Mouse (Mus musculus): ENCODE data around the gene Taf1.

The Taf1 gene

DNA sequence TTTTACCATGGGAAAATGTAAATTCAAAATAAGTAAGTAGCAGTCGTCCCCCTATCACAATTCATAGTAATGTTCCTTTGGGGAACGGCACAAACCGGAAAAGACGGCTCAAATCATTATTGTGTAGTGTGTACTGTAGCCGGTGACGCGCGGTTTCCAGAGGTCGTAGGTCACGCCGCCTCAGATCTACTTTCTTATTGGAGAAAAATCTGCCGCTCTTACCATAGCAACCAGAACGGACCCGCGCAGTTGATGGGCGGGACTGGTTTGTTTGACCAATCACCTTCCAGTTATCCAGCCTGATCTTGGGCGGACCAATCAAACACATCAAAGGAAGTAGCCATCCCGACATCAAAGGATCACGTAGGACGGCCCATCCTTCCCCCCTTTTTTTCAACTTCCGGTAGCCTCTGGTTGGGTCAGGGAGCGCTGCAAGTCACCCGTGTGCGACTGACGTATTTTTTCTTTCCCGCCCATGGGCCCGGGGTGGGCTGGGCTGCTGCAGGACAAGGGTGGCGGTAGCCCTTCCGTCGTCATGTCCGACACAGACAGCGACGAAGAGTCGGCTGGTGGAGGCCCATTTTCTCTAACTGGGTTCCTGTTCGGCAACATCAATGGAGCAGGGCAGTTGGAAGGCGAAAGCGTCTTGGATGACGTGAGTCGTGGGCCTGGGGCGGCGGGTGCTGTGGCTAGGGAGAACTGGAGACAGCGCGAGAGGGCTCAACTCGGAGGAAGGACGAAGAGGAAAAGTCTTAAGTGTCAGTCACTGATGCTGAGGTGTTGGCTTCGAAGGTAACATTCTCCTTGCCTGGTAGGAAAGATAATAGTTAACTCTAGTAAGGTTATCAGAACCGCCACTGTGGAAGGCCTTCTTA is at the start of gene Taf1:
Gene Taf1, plus strand, starts transcription at position 388 of the 875 bp plus-strand sequence.
- DNase-seq, result peak; percentile 100

DNA sequence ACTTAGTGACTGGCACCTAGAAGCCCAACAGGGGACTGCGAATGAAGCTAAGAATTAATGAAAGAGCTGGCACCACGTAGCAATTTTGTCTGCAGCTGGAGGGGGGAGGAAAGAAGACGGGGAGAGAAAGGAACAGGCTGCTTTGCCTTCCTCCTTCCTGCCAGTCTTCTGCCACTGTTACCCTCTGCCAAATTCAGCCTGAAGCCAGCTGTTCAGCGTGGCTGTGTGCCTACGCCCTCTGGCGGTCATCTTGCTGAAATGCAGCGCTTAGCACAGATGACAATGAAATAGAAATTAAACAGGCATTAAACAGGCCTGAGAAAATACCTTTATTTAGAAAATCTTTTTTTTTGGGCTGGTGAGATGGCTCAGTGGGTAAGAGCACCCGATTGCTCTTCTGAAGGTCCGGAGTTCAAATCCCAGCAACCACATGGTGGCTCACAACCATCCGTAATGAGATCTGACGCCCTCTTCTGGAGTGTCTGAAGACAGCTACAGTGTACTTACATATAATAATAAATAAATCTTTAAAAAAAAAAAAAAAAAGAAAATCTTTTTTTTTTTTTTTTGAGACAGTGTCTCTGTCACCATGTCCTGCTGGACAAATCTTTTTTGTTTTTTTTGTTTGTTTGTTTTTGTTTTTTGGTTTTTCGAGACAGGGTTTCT is 45.9 kb upstream of the Taf1 start:
- DNase-seq, result peak; percentile 88

DNA sequence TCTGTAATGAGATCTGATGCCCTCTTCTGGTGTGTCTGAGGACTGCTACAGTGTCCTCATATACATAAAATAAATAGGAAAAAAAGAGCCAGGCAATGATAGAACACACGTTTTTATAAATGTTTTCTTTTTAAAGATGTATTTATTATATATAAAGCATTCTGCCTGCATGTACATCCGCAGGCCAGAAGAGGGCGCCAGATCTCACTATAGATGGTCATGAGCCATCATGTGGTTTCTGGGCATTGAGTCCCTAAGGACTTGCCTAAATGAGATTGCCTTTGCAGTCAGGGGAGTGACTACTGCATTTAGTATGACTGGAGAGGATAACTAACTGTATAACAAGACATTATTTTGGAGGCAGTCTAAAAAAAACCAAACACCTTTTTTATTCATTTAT is 27.9 kb upstream of the Taf1 start:
- no peak for DNase-seq

DNA sequence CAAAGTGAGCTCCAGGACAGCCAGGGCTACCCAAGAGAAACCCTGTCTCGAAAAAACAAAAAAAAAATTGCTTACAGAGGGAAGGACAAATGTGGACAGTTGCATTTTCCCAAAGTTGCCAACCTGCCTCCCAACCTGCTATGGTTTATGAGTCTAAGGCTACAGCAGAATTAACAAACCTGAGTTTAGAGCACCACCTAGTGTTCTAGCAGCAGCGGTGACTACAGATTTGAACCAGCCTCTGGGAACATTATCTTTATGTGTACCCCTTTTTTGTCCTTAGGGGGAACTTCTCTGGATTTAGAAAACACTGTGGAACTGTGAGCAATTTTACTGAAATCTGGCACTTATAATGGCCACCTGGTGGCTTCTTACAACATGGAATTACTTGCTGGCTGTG is 16.8 kb upstream of the Taf1 start:
- no peak for DNase-seq

GRCm38 (mm10) chrX:101518006-101518405 is 14.5 kb upstream of the Taf1 start:
- no peak for DNase-seq

- peak; percentile 92 for DNase-seq
Observed at GRCm38 (mm10) chrX:101522027-101522426, 10.5 kb upstream of the Taf1 start.

GRCm38 (mm10) chrX:101527356-101527755 is 5.2 kb upstream of the Taf1 start:
- peak; percentile 92 for DNase-seq

DNA sequence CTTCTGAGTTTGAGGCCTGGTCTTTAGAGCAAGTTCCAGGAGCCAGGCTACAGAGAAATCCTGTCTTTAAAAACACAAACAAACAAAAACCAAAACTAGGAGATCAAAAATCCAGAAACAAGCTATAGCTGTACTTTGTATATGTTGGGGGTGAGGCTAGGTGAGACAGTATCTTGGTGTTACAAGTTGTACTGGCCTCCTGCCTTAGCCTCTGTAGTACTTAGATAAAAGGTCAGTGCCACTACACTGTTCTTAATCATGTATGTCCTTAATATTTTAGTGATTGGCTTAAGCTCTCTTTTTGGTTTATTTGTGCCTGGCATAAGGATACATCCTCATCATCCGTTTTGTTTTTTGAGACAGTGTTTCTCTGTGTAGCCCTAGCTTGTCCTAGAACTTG is 52.9 kb downstream of the Taf1 start:
- no peak for DNase-seq

GRCm38 (mm10) chrX:101616183-101616582 is 83.6 kb downstream of the Taf1 start:
- DNase-seq, result no peak

- no peak for DNase-seq
Observed at GRCm38 (mm10) chrX:101617889-101618288, 85.4 kb downstream of the Taf1 start.

GRCm38 (mm10) chrX:101620317-101620716 is 87.8 kb downstream of the Taf1 start:
- peak; percentile 90 for DNase-seq

- DNase-seq, result no peak
Observed at GRCm38 (mm10) chrX:101622539-101622938, 90.0 kb downstream of the Taf1 start.

DNA sequence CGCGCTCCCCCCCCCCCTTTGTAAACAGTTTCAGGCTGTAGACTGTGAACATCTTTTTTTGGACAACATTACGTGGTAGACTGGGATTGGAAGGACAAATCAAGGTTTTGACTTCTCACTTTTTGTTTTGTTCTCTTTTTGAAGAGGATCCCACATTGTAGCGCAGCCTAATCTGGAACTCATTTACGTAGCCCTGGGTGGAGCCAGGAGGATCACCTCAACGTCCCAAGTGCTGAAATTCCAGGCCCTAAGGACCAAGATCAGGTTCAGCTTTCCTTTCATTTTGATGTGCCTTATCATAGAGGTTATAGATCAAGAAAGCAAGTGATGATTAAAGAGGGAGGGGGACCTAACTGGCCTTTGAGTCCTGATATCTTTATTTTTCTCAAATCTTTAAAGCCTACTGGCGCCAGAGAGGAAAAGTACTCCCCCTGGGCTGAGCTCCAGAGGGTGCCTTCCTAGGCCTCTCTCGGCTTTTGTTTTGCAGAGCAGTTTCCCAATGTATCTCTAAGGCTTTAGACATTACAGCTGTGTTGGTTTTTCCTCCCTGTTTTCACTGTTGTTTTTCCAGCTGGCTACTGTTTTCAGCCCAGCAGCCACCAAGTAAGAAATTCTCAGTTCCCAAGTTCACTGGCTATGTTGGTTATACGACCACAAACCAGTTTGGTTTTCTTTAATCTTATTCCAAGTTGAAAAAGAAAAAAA is 104.4 kb downstream of the Taf1 start:
- no peak for DNase-seq

DNA sequence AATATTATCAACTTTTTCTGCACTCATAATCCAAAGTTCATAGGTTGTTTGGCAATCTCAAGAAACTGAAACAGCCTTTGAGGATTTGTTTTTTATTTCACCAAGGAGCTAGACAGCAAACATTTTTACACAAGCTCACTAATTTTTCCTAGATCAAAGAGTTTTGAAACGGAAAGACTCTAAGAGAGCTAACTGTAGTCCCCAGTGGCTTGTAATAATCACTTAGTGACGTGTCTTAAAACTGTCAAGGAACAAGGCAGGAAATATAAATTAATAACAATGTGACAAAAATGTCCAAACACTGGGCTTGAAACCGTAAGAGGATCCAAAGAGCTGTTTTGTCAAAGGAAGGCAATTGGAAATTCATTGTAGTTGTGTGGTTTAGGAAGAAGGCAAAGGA is 106.3 kb downstream of the Taf1 start:
- DNase-seq, result no peak

DNA sequence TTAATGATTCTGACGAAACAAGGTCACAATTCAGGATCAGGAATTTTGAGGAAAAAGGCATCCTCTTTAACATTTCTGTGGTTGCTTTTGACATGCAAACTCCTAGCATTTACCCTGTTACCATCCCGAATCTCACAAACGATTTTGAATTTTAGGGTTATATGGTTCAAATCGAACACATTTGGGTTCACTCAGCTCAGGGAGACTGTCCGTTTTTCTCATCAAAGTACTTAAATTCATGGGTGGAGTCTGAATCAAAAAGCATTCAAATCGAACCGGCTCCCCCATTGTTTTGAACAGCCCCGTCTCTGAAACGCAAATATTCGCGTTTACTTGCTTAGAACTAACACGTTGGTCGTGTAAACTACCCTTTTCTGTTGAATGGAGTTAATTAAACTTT is 106.8 kb downstream of the Taf1 start:
- DNase-seq, result no peak

- DNase-seq, result peak; percentile 99
Observed at GRCm38 (mm10) chrX:101639741-101640166, 107.2 kb downstream of the Taf1 start, which contains the start of gene Ogt. Gene Ogt, plus strand, starts transcription at chrX:101640060.

DNA sequence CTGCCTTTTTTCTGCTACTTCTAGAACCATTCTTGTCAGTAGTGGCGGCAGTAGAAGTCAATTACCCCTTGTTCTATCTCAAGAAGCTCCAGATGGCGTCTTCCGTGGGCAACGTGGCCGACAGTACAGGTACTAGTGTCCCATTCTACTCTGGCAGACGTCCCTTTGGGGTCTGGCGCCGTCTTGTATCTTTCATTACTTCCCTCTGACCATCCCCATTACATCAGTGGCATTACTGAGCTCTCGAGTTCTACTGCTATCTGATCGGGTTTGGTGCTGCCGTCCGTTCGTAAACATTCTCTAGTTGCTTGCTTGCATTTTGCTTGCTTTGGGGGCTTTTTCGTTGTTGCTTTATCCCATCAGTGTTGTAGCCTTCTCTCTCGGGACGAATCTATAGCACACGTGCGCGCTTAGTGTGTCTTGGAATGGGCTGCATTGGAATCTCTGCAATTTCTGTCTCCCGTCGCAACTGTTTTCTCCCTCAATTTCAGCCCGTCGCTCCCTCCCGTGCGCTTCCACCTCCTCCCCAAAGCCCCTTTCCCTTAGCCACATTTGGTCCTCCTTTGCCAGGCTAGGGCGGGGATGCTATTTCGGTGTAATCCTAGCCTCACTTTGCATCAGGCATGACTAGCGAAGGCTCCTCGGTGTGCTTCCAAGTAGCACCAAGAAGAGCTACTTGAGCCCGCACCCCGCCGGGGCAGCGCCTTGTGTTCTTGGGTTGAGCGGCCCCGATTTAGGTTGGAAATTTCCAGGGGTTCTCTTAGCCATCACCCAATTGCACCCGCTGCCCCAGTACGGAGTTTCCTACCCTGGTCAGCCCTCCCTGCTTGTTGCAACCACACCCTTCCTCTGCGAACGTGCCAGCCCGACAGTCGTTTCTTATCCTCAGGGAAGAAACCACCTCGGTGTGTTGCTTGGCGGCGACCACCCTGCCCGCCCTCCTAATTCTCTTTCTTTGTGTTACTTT is 107.9 kb downstream of the Taf1 start:
- peak; percentile 97 for DNase-seq

GRCm38 (mm10) chrX:101641161-101641530 is 108.6 kb downstream of the Taf1 start:
- no peak for DNase-seq

GRCm38 (mm10) chrX:101642091-101642490 is 109.6 kb downstream of the Taf1 start:
- DNase-seq, result no peak

GRCm38 (mm10) chrX:101645286-101645685 is 112.8 kb downstream of the Taf1 start:
- no peak for DNase-seq

DNA sequence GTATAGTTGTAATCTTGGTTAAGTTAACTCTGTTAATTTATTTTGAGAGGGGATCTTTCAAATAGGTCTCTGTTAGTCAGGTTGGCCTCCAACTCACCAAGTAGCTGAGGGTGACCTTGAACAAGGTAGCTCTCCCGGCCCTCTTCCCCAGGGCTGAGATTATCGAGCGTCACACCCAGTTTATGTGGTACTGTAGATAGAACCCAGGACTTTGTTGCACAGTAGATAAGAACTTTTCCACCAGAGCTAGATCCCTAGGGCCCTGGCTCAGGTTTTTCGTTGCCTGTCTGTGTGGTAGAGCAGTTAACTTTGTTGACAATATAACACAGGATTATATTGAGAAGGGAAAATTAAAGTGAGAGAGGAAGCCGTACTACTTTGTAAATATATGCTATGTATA is 114.1 kb downstream of the Taf1 start:
- DNase-seq, result no peak
